Mouse (Mus musculus) intestine, embryonic 14.5 days (tissue): ENCODE results near the gene Cemip. TPM values are rescaled to one million over a fixed set of nuclear protein-coding genes. Genes with fewer than 3 reads are reported as not detected.

Experiments used
- ATAC-seq: fragments of 200-750 bp; cut with Nextera tagmentation; replicated peaks from 2 replicates; pipeline ENCODE4 v1.8.0; 2017; ENCODE audit warnings: low read depth, moderate number of reproducible peaks, moderate TSS enrichment, moderate library complexity; ENCODE audit not compliant: low FRiP score, low TSS enrichment
- DNase-seq: peaks from one replicate; pipeline ENCODE4 v3.0.0-alpha.2; 2018; ENCODE audit warnings: low spot score
- H3K27ac ChIP-seq: fragments of 300-500 bp; sonication (generic); 2 replicates; pipeline ENCODE4 v1.5.1; 2014; ENCODE audit warnings: low read depth, mild to moderate bottlenecking, control low read depth
- H3K27me3 ChIP-seq: fragments of 300-500 bp; sonication (generic); replicated peaks from 2 replicates; pipeline ENCODE4 v1.6.1; 2014; ENCODE audit warnings: low read length, control low read depth; ENCODE audit not compliant: control insufficient read depth, insufficient read depth
- H3K36me3 ChIP-seq: fragments of 300-500 bp; sonication (generic); 2 replicates; pipeline ENCODE4 v1.6.1; 2014; ENCODE audit warnings: low read length, control low read depth; ENCODE audit not compliant: control insufficient read depth, insufficient read depth
- H3K4me1 ChIP-seq: fragments of 300-500 bp; sonication (generic); replicated peaks from 2 replicates; pipeline ENCODE4 v1.6.1; 2014; ENCODE audit warnings: low read length, control low read depth, mixed read lengths; ENCODE audit not compliant: control insufficient read depth, insufficient read depth
- H3K4me2 ChIP-seq: fragments of 300-500 bp; sonication (generic); 2 replicates; pipeline ENCODE4 v1.6.1; 2014; ENCODE audit warnings: low read length
- H3K4me3 ChIP-seq: fragments of 300-500 bp; sonication (generic); 2 replicates; pipeline ENCODE4 v1.5.1; 2014; ENCODE audit warnings: low read depth, low read length, control low read depth, mixed read lengths
- H3K9ac ChIP-seq: fragments of 300-500 bp; sonication (generic); 2 replicates; pipeline ENCODE4 v1.6.1; 2014; ENCODE audit warnings: mild to moderate bottlenecking, low read length
- H3K9me3 ChIP-seq: fragments of 300-500 bp; sonication (generic); 2 replicates; pipeline ENCODE4 v1.6.1; 2016; ENCODE audit warnings: low read length, control low read depth; ENCODE audit not compliant: control insufficient read depth
- WGBS: fragments of 180-500 bp; shearing (Covaris S2); extraction: QIAGEN DNeasy Blood & Tissue Kit; methylation state at CpG from one replicate; pipeline ENCODE4 v1.1.7; 2014; 5-methylcytosine and 5-hydroxymethylcytosine counted together
- polyA plus RNA-seq: library from polyadenylated mRNA; unstranded; fragments of >200 nt; fragmentation: Nextera tagmentation; extraction: Ambion mirVana; gene quantifications from 2 replicates; pipeline ENCODE4 v1.2.1, GENCODE M21; 2014

The Cemip gene
- polyA plus RNA-seq, 1 experiment from 2014 or later = 0.49 TPM

- DNase-seq = peak; percentile 52
- no peak overlapping the region for H3K4me2 ChIP-seq
- H3K36me3 ChIP-seq = no peaks in the 10 kb centered on the region
- WGBS = 49% methylated on average over 12 of the region's 12 CpGs
- no peak overlapping the region for H3K4me3 ChIP-seq
- H3K9me3 ChIP-seq = no peaks in the 10 kb centered on the region
- no peak overlapping the region for H3K27ac ChIP-seq
- ATAC-seq = no peak
- H3K4me1 ChIP-seq = peaks cover 33% of the 10 kb centered on the region
- no peak overlapping the region for H3K9ac ChIP-seq
- no peaks in the 10 kb centered on the region for H3K27me3 ChIP-seq
Observed at GRCm38 (mm10) chr7:84119216-84120105, 33.2 kb upstream of the Cemip start.

- Histone ChIP-seq H3K27ac (no peak overlapping the region), H3K9me3 (no peaks in the 10 kb centered on the region), H3K4me1 (peaks cover 33% of the 10 kb centered on the region), H3K36me3 (peaks cover 16% of the 10 kb centered on the region), H3K27me3 (no peaks in the 10 kb centered on the region), H3K4me2 (no peak overlapping the region), H3K9ac (no peak overlapping the region), H3K4me3 (no peak overlapping the region)
- DNase-seq = no peak
- 86% methylated on average over 6 of the region's 6 CpGs for WGBS
- ATAC-seq = no peak; the same call in 1 of the 2 replicates
Observed at GRCm38 (mm10) chr7:84117543-84118122, 31.3 kb upstream of the Cemip start.

DNA sequence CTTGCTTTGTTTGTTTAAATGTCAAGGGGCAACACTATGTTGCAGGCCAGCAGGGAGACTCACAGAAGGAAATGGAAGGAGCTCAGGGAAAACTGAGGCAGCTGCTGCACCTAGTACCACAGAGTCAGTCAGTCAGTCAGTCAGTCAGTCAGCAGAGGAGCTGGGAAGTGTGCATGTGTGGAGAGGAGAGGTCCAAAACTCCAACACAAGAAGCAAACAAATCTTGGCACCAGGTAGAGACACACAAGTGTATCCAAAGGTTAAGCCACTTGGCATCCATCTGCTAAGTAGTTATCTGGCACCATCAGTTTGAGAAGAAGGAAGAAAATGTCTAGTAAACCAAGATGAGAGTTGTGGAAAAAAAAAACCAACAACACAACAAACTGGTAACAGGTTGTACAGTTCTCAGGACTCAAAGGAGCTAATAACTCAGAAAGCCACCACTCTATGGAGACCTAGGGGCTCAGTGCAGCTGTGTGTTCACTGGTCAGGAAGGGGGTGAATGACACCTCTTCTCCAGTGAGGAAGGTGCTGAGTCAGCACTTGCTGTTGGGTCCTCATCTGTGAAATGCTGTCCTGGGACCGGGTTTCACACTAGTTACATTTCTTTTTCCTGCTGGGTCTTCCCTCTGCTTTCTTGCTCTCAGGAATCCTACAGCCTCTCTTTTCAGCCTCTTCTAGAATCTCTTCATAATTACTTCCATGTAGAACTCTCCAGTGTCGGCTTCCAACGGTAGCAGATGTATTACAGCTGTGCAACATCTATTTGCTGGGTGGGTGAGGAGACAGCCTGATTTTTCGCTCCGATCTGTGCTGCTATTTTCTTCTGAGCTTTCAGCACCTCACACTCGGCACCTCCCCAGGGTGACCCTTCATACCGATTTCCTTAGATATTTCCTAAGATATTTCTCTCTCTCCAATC, 30.6 kb upstream of the Cemip start:
- DNase-seq = no peak
- no peaks in the 10 kb centered on the region for H3K9me3 ChIP-seq
- no peak overlapping the region for H3K4me3 ChIP-seq
- H3K4me2 ChIP-seq = no peak overlapping the region
- peaks cover 38% of the 10 kb centered on the region for H3K4me1 ChIP-seq
- 59% methylated on average over 7 of the region's 7 CpGs for WGBS
- H3K9ac ChIP-seq = no peak overlapping the region
- ATAC-seq = no peak
- no peaks in the 10 kb centered on the region for H3K27me3 ChIP-seq
- peaks cover 18% of the 10 kb centered on the region for H3K36me3 ChIP-seq
- no peak overlapping the region for H3K27ac ChIP-seq

GRCm38 (mm10) chr7:84115385-84115784, 29.1 kb upstream of the Cemip start:
- no peak overlapping the region for H3K4me3 ChIP-seq
- no peak overlapping the region for H3K9ac ChIP-seq
- peaks cover 23% of the 10 kb centered on the region for H3K4me1 ChIP-seq
- DNase-seq = no peak
- H3K4me2 ChIP-seq = no peak overlapping the region
- ATAC-seq = no peak
- H3K36me3 ChIP-seq = peaks cover 19% of the 10 kb centered on the region
- no peaks in the 10 kb centered on the region for H3K9me3 ChIP-seq
- no peak overlapping the region for H3K27ac ChIP-seq
- no peaks in the 10 kb centered on the region for H3K27me3 ChIP-seq
- 70% methylated on average over 2 of the region's 2 CpGs for WGBS

- DNase-seq = no peak
- H3K9ac ChIP-seq = no peak overlapping the region
- no peak overlapping the region for H3K27ac ChIP-seq
- H3K4me3 ChIP-seq = no peak overlapping the region
- WGBS = 86% methylated on average over 3 of the region's 3 CpGs
- no peak overlapping the region for H3K4me2 ChIP-seq
- no peak for ATAC-seq
- H3K36me3 ChIP-seq = peaks cover 25% of the 10 kb centered on the region
- H3K9me3 ChIP-seq = no peaks in the 10 kb centered on the region
- H3K4me1 ChIP-seq = peaks cover 17% of the 10 kb centered on the region
- no peaks in the 10 kb centered on the region for H3K27me3 ChIP-seq
Observed at GRCm38 (mm10) chr7:84114775-84115174, 28.5 kb upstream of the Cemip start.

DNA sequence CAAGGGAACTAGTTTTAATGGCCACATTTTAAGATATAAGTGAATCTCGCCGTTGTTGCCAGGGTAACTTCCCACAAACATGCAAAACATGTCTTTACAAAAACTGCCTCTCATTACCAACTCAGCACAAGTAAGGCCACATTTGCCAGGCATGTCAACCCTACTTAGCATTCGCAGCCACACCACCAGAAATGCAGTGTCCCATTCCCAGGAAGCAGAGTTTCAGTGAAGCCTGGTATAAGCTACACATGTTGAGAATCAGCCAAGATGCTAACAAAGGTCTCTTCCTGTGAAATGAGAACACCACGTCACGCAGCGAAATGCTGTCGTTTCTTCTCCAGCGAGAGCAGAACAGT, 26.7 kb upstream of the Cemip start:
- no peak for DNase-seq
- H3K27me3 ChIP-seq = no peaks in the 10 kb centered on the region
- H3K9me3 ChIP-seq = no peaks in the 10 kb centered on the region
- H3K9ac ChIP-seq = no peak overlapping the region
- WGBS = 90% methylated on average over 8 of the region's 8 CpGs
- H3K36me3 ChIP-seq = peaks cover 36% of the 10 kb centered on the region
- no peak overlapping the region for H3K4me3 ChIP-seq
- ATAC-seq = no peak
- H3K4me1 ChIP-seq = peaks cover 10% of the 10 kb centered on the region; the same call in 1 of the 2 replicates
- no peak overlapping the region for H3K27ac ChIP-seq
- no peak overlapping the region for H3K4me2 ChIP-seq

DNA sequence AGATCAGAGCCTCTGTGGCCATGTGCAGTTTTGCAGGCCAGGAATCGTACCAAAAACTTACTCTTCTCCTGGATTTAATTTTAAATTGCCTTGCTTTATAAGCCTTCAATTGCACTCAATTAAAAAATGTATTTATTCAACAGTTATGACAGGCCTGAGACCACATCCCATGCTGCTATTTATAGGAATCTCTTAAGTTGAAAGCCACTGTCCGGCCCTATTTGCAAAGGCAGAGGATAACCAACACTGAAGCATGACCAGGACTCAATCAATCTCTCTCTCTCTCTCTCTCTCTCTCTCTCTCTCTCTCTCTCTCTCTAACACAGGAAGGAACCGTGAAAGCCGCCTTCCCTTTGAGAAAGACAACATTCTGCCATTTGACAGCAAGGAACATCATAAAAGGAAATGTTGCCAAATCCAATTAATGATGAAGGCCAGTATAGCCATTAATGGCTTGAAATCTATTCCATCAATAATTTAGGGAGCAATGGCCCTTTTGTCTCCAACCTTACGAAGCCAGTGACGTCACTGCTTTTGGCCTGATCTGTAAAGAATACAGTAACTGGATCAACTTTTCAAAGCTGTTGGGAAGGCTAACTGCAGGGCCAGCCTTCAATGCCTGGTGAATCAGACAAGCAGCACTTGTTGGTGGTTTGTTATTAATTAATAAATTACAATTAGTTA, 26.2 kb upstream of the Cemip start:
- Histone ChIP-seq H3K4me2 (no peak overlapping the region), H3K36me3 (peaks cover 36% of the 10 kb centered on the region), H3K4me3 (no peak overlapping the region), H3K27ac (no peak overlapping the region), H3K4me1 (peaks cover 10% of the 10 kb centered on the region; the same call in 1 of the 2 replicates), H3K9ac (no peak overlapping the region), H3K27me3 (no peaks in the 10 kb centered on the region), H3K9me3 (no peaks in the 10 kb centered on the region)
- 70% methylated on average over 6 of the region's 6 CpGs for WGBS
- ATAC-seq (no peak), DNase-seq (no peak)

DNA sequence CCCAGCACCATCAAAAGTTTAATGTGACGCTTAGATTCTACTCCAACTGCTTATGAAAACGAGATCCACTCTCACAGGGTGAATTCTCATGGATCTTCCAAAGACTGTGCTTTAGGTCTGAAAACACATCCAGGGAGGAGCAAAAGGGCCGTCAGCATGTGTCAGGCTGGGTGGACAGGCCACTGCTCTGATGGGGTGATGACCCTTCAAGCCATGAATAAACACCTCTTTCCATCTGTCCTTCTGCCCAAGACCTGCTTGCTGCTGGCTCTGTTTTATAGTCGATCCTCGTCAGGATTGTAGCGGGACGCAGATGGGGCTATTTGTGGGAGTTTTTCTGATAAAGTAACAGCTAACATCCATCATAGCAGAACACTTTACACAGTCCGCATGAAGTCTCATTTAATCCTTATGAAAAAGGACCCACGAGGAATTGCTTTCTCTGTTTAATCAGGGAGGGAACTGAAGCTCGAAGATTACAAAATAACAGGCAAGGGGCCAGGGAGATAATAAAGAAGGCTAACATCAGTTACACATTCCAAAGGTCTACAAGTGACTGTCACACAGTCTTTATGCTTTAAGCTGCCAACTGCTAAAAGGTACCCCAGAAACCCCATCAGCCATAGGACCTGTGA, 25.5 kb upstream of the Cemip start:
- Histone ChIP-seq H3K27ac (no peak overlapping the region), H3K27me3 (no peaks in the 10 kb centered on the region)

More for the DNA sequence above, 25.5 kb upstream of the Cemip start:
- ATAC-seq (no peak), DNase-seq (no peak)
- Histone ChIP-seq H3K36me3 (peaks cover 36% of the 10 kb centered on the region), H3K9me3 (no peaks in the 10 kb centered on the region), H3K4me3 (no peak overlapping the region), H3K4me1 (peaks cover 6% of the 10 kb centered on the region; the same call in 1 of the 2 replicates), H3K4me2 (no peak overlapping the region), H3K9ac (no peak overlapping the region)
- WGBS = 48% methylated on average over 10 of the region's 10 CpGs
